Mouse (Mus musculus) erythroblast, adult 5-6 weeks (primary cell): ENCODE results near the gene Usb1. TPM values are rescaled to one million over a fixed set of nuclear protein-coding genes. Genes with fewer than 3 reads are reported as not detected.
A peak's percentile ranks its signal among the peaks of the same experiment; 100 is the strongest.

Source experiments
- ATAC-seq: replicated peaks from 2 replicates; pipeline ENCODE4 v1.8.0; 2016; ENCODE audit warnings: moderate number of reproducible peaks, mild to moderate bottlenecking, moderate TSS enrichment, inconsistent platforms; ENCODE audit not compliant: poor library complexity, low FRiP score, severe bottlenecking
- total RNA-seq, 2 experiments: library from RNA; stranded (forward) in 1 of 2; stranded (reverse) in 1 of 2; fragments of 150-400 nt in 1 of 2; fragments of 200-764, 138-1000 nt in 1 of 2; gene quantifications; 2 replicates each; pipeline versions ENCODE4 v1.2.3 to v1.2.4; 2015 to 2017; ENCODE audit warnings: low replicate concordance in 2 of 2

The Usb1 gene
- total RNA-seq (2015; ENCODE audit: low replicate concordance) (7.9 and 8.1 TPM in 2 replicates), total RNA-seq (2017; ENCODE audit: low replicate concordance) (6.1 and 8.0 TPM in 2 replicates)

GRCm38 (mm10) chr8:95331720-95332436, at the start of gene Usb1, which contains the start of gene Zfp319:
Gene Usb1, plus strand, starts transcription at chr8:95332284.
Gene Zfp319, minus strand, starts transcription at chr8:95331950.
- peak; percentile 89 for ATAC-seq

DNA sequence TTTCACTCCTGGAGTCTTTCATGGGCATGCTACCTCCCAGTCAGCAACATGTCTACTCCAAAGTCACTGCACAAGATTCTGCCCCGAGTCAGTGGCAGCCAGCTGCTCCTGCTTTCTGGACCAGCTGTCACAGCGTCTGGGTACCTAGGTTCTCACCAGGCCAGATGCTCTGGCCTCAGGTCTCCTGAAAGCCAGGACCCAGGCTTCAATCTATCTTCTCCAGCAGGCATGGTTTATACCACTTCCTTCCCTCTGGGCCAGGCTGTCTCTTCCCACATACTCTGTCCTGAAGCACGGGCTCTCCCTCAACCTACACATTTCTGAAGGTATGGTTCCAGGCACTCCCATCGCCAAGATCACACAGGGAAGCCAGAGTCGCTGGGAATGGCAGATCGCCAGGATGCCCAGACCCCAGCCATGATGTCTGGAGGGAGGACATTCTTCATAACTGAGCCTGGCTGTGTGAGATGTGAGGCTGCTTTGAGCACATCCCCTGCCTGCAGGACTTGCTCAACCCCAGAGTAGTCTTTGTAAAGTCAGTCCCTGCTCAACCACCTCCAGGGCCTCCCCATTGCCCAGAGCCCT, 42.9 kb upstream of the Usb1 start:
- no peak for ATAC-seq

DNA sequence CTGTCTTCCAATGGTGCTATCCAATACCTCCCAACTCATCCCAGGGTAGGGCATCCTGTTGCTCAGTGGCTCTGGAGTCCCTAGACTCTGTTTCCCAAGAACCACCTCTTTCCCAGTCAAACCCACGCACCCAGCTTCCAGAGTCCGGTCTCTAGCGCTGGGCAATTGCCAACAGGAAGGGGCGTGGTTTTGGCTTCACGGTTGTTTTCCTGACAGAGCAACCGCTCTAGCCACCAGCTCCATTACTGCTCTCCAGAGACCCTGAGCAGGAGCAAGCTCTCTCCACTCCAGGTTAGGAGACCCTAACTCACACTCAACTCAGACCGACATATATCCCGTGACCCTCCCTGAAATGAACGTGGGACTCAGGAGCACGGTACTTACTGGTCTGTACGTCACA, 38.9 kb upstream of the Usb1 start:
- ATAC-seq, result peak; percentile 53

- no peak for ATAC-seq
Observed at GRCm38 (mm10) chr8:95293891-95294290, 38.2 kb upstream of the Usb1 start.

DNA sequence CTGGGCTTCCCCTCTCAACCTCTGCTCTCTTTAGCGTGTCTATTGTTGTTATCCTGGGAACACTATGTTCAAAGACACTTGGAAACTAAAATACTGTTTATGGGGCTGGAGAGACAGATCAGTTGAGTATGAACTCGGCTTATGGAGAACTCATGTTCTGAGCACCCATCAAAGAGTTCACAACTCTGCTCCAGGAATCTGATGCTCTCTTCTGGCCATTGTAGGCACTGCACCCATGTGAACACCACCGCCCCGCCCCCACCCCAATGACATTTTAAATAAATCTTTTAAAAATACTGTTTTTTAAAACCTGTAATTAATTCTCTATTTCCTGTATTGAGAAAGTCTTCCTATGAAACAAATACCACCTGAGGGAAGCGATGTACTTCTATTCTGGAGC, 29.7 kb upstream of the Usb1 start:
- ATAC-seq, result no peak

DNA sequence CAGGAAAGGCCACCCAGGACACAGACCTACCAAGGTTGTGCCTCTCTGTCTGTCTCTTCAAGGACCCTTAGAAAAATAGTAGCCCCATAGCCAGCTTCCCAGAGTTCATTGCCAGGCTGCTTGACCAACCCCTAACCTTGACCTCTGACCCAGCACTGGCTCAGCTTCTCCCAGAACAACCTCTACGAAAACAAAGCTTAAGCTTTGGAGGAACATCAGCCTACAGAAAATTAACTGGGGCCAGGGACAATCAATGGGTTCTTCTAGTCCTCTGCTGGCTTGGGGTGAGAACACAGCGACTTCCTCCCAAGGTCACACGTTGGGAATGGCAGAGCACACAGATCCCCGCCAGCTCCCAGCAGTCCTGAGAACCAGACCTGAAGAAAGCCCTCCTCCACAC, 26.6 kb upstream of the Usb1 start:
- no peak for ATAC-seq

DNA sequence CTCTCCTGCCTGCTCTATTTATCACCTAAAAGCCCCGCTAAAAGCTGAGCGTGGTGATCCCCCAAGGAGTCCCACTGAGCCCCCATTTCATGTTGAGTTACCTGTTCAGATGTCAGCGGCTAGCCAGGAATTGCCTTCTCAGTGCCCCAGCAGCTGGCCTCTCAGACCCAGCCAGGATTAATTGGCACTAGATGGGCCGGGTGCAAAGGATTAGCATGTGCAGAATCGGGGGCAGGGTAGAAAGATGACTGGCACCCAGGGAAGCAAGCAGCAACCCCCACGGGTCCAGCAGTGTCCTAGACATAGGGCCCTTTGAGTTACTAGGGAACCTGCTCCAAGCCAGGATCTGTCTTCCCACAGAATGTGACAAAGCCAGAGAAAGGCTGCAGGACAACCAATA, 25.7 kb upstream of the Usb1 start, which contains the start of gene Cngb1:
Cngb1 (minus strand) TSS at position 155 of the 400 bp plus-strand sequence.
- ATAC-seq, result no peak

GRCm38 (mm10) chr8:95310342-95310970, 21.6 kb upstream of the Usb1 start, which contains the start of gene Tepp:
Gene Tepp, plus strand, starts transcription at chr8:95310566.
- ATAC-seq, result no peak

DNA sequence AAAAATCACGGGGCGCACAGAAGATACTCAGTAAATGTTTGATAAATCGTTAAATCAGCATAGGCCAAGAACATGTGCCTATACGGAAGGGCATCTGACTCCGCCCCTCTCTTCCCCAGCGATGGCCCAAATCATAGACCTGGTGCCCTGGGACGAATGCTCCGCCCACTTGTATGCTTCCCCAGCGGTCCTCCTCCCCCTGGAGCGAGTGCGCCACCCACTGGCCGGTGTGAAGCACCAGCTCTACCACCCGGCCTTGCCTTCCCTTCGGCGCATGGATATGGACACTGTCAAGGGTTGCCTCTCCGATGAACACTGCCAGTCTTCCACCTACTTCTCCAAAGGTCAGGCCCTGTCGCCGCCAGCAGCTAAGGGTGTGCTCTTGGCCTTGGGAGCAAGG, 19.2 kb upstream of the Usb1 start:
- ATAC-seq, result no peak

GRCm38 (mm10) chr8:95313857-95314256, 18.2 kb upstream of the Usb1 start:
- no peak for ATAC-seq

GRCm38 (mm10) chr8:95314707-95315106, 17.4 kb upstream of the Usb1 start:
- no peak for ATAC-seq

DNA sequence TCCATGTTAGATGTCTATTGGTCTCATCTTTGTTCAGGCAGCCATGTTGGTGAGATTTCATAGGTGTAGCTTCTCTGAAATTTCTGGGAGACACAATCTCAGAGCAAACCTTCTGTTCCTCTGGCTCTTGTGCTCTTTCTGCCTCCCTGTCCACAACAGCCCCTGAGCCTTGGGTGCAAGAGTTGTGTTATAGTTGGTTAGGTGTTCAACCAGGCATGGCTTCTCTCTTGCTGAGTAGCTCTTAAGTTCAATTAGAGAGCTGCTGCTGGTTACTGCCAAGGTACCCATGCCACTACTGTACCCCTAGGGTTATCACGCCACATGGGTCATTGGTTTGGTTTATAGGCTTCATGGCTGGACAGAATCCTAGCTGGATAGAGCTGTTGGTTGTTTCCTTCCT, 16.7 kb upstream of the Usb1 start:
- no peak for ATAC-seq

- peak; percentile 68 for ATAC-seq
Observed at GRCm38 (mm10) chr8:95320224-95321139, 11.6 kb upstream of the Usb1 start.

DNA sequence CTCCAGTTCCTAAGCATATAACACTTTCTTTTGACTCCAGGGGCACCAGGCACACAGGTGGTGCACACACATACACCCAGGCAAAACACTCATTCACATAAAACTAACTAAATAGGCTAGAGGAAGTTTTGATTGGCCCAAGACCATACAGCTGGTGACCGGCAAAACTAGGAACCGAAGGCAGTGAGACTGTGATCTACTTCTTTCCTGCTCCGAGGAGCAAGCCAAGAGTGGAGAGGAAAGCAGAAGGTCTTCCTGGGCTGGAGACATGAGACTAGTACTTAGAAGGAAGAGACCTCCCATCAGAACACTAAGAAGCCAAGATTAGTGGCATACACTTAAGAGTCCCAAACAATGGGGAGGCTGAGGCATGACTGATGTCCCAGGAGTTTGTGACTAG, 8.9 kb upstream of the Usb1 start:
- no peak for ATAC-seq

DNA sequence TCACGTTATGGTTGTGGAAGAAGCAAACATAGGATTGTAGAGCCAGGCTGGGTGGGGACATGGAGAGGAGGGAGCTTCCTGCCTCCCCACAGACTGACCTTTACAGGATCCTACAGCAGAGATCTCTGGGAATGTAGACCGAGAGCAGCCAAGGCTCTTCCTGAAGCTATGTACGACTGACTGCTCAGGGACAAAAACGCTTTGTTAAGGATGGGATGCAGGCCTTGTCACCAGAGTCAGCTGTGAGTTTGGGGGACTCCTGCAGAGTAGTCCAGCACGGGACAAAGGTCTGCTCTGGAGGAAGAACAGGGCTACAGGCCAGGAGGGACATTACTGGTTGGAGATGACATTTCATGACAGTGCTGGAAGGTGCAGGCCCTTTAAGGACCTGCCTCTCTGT, 7.4 kb upstream of the Usb1 start:
- no peak for ATAC-seq

DNA sequence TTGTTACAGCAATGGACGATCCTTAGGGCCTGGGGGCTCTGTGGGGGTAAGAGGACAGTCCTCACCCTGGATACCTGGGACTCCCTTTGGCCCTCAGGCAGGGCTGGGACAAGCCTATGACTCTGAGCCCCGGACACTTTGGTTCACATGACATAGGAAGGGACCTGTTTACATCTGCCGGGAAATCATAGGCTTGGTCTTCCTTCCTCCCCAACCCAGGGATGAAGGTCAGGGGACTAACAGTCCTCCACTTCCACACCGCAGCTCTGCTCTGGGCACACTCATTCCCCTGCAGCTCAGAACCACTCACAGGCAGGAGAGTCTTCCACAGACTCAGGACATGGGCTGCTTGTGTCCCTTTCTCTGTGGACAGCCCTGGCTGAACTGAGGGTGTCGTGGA, 5.3 kb upstream of the Usb1 start:
- ATAC-seq, result no peak

GRCm38 (mm10) chr8:95327866-95328465, 4.1 kb upstream of the Usb1 start:
- ATAC-seq, result no peak

GRCm38 (mm10) chr8:95330367-95330766, 1.7 kb upstream of the Usb1 start:
- ATAC-seq, result no peak

- peak; percentile 38 for ATAC-seq
Observed at GRCm38 (mm10) chr8:95331156-95331719, 846 bp upstream of the Usb1 start.
